Mouse (Mus musculus) embryonic fibroblast, embryonic 13.5 days (primary cell): Measurements from ENCODE around the gene Rhd. TPM values are rescaled to one million over a fixed set of nuclear protein-coding genes. Genes with fewer than 3 reads are reported as not detected.

ENCODE experiments used
- H3K27ac ChIP-seq: 2 replicates; pipeline ENCODE4 v1.5.1; 2012; ENCODE audit warnings: low read length, control low read depth, inconsistent platforms; ENCODE audit not compliant: insufficient read depth
- H3K4me1 ChIP-seq: 2 replicates; pipeline ENCODE4 v1.6.1; 2011; ENCODE audit warnings: low read length; ENCODE audit not compliant: control insufficient read depth, insufficient read depth
- H3K4me3 ChIP-seq: 2 replicates; pipeline ENCODE4 v1.5.1; 2011; ENCODE audit warnings: mild to moderate bottlenecking, control low read depth, low read length; ENCODE audit not compliant: insufficient read depth
- CTCF ChIP-seq: IDR thresholded peaks from 2 replicates; pipeline ENCODE4 v1.5.1; 2011; ENCODE audit warnings: mild to moderate bottlenecking, control low read depth, low read length, moderate library complexity, borderline replicate concordance; ENCODE audit not compliant: insufficient read depth
- POLR2A ChIP-seq: IDR thresholded peaks from 2 replicates; pipeline ENCODE4 v1.6.1; 2011; ENCODE audit warnings: low read depth, mild to moderate bottlenecking, control low read depth, low read length, moderate library complexity
- polyA plus RNA-seq: library from polyadenylated mRNA; stranded (reverse); fragments of >200 nt; gene quantifications from 2 replicates; pipeline ENCODE4 v1.2.4, GENCODE M21; 2011; ENCODE audit warnings: low read depth; ENCODE audit not compliant: missing spikeins, insufficient read length

The Rhd gene
- polyA plus RNA-seq, 1 experiment = 0.51 TPM

- H3K27ac ChIP-seq = no peak overlapping the region
- TF ChIP-seq POLR2A (no peak), CTCF (no peak)
- peaks cover 3% of the 10 kb centered on the region; the same call in 1 of the 2 replicates for H3K4me1 ChIP-seq
- no peak overlapping the region for H3K4me3 ChIP-seq
Measured at GRCm38 (mm10) chr4:134918381-134918780, 54.0 kb downstream of the Rhd start.

- TF ChIP-seq CTCF = no peak
- no peak for TF ChIP-seq POLR2A
- Histone ChIP-seq H3K4me3 (no peak overlapping the region), H3K4me1 (peaks cover 3% of the 10 kb centered on the region; the same call in 1 of the 2 replicates), H3K27ac (no peak overlapping the region)
Measured at GRCm38 (mm10) chr4:134919733-134920540, 55.6 kb downstream of the Rhd start.

GRCm38 (mm10) chr4:134920631-134921030 lies 56.3 kb downstream of the Rhd start:
- no peak overlapping the region for H3K27ac ChIP-seq
- TF ChIP-seq POLR2A (no peak), CTCF (no peak)
- H3K4me1 ChIP-seq = peaks cover 3% of the 10 kb centered on the region; the same call in 1 of the 2 replicates
- no peak overlapping the region for H3K4me3 ChIP-seq

GRCm38 (mm10) chr4:134921703-134922102 lies 57.4 kb downstream of the Rhd start:
- no peak for TF ChIP-seq POLR2A
- TF ChIP-seq CTCF = no peak
- no peak overlapping the region for H3K4me3 ChIP-seq
- peaks cover 5% of the 10 kb centered on the region; the same call in 1 of the 2 replicates for H3K4me1 ChIP-seq
- no peak overlapping the region for H3K27ac ChIP-seq

GRCm38 (mm10) chr4:134922111-134922924 lies 58.0 kb downstream of the Rhd start:
- H3K4me3 ChIP-seq = peak overlapping the region; percentile 49; the same call in 1 of the 2 replicates
- peak overlapping the region; percentile 70 for H3K27ac ChIP-seq
- TF ChIP-seq POLR2A (no peak), CTCF (no peak)
- H3K4me1 ChIP-seq = peaks cover 5% of the 10 kb centered on the region; the same call in 1 of the 2 replicates

- Histone ChIP-seq H3K27ac (peak overlapping the region; percentile 70), H3K4me1 (peaks cover 5% of the 10 kb centered on the region; the same call in 1 of the 2 replicates), H3K4me3 (peak overlapping the region; percentile 49)
- TF ChIP-seq POLR2A = peak; percentile 52
- TF ChIP-seq CTCF = no peak
Measured at GRCm38 (mm10) chr4:134922925-134923244, 58.5 kb downstream of the Rhd start.

GRCm38 (mm10) chr4:134923258-134924018 lies 59.1 kb downstream of the Rhd start, which contains the start of gene Rsrp1:
Gene Rsrp1, plus strand, starts transcription at chr4:134923592.
- peaks cover 5% of the 10 kb centered on the region; the same call in 1 of the 2 replicates for H3K4me1 ChIP-seq
- peak within 1 kb of the TSS; percentile 92 for H3K4me3 ChIP-seq
- TF ChIP-seq POLR2A = peak; percentile 100
- TF ChIP-seq CTCF = no peak
- H3K27ac ChIP-seq = peak within 1 kb of the TSS; percentile 81

GRCm38 (mm10) chr4:134924019-134924741 lies 59.8 kb downstream of the Rhd start:
- Histone ChIP-seq H3K27ac (peak overlapping the region; percentile 81), H3K4me3 (peak overlapping the region; percentile 92), H3K4me1 (peaks cover 5% of the 10 kb centered on the region; the same call in 1 of the 2 replicates)
- TF ChIP-seq POLR2A (peak; percentile 49), CTCF (no peak)

GRCm38 (mm10) chr4:134925206-134925605 lies 60.9 kb downstream of the Rhd start:
- Histone ChIP-seq H3K4me3 (peak overlapping the region; percentile 81), H3K27ac (no peak overlapping the region), H3K4me1 (peaks cover 5% of the 10 kb centered on the region; the same call in 1 of the 2 replicates)
- TF ChIP-seq CTCF (no peak), POLR2A (no peak)
